Mouse (Mus musculus) liver, embryonic 14.5 days (tissue): ENCODE results near the gene Gm37240.

Source experiments
- CTCF ChIP-seq: IDR thresholded peaks from 2 replicates; pipeline ENCODE4 v1.5.1; 2016; ENCODE audit warnings: antibody characterized with exemption, low read depth, control low read depth
- EP300 ChIP-seq: IDR thresholded peaks from 2 replicates; pipeline ENCODE4 v1.6.1; 2016; ENCODE audit warnings: antibody characterized with exemption, low read depth

DNA sequence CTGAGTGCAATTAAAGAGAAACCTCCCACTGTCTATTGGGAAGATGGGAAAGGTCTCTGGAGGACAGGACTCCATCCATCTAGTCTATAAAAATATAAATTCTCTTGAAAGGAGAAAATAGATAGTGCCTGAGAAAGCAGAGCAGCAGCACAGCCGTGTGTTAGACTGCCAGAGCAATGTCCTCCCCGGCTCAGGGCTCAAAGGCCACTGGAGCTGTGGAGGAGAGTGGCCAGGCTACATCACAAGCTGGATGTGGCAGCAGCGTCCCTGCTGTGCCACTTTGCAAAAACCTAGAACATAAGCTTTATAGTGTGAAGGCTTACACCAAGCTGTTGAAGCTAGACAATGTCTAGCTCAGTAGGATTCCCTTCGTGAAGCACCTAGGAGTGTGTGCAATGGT, 138.0 kb downstream of the Gm37240 start:
- TF ChIP-seq CTCF (no peak), EP300 (no peak)
